ENCODE assay signal across 21 mouse cellular contexts in the genomic region with DNA sequence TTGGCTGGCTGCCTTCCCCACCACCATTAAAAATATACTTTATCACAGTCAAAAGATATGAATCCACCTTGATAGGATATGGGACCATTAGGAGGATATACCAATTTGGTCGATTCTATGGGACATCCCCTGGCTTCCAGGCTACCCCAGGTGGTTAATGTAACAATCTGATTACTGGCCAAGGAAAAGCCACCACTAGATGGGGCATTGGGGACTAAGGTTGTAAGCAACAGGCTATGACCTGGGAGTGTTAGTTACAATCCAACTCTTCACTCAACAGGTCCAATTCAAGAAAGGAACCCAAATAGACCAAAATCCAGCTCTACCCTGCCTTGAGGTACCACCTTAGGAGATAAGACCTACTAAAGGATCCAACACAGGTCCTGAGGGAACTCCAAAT.
DNase-seq lines count a peak whose midpoint lies in the region; ATAC-seq and TF ChIP-seq lines count a peak whose summit lies in the region.
"Had no signal": no experiment of that assay in that cellular context is flagged by ENCODE, and none has a peak within 500 bp of the region (broad histone marks: within the 10 kb centered on the region; RNA-seq: fewer than 3 reads in every experiment).

No protein-coding gene starts in this region.

- TF ChIP-seq CTCF in heart, postnatal 0 days (IDR thresholded peaks at IDR 0.05; ENCODE audit: low read depth) = 0 out of 2 replicates have a peak, but pooled peaks have one; percentile 10
- peak; percentile 51 for TF ChIP-seq CTCF in layer of hippocampus, adult 2 months (conservative IDR thresholded peaks at IDR 0.05)
- no peak for TF ChIP-seq CTCF in cerebellum, adult 2 months (IDR thresholded peaks at IDR 0.05; ENCODE audit: borderline replicate concordance, insufficient read depth, low read depth, low read length)

- H3K9me3 ChIP-seq in heart, postnatal 0 days (replicated peaks; ENCODE audit: control insufficient read depth, low read length) = no peaks in the 10 kb centered on the region
- H3K9me3 ChIP-seq: embryonic facial prominence, embryonic 15.5 days; forebrain, embryonic 10.5 days; forebrain, embryonic 15.5 days; heart, embryonic 12.5 days; hindbrain, embryonic 15.5 days had no signal

- no peak for TF ChIP-seq POLR2A in cerebellum, adult 2 months (IDR thresholded peaks at IDR 0.05; ENCODE audit: borderline replicate concordance, insufficient read depth, low read length)

- H3K4me1 ChIP-seq in heart, postnatal 0 days (ENCODE audit: control insufficient read depth, insufficient read depth) = no peaks in the 10 kb centered on the region
- H3K4me1 ChIP-seq in cerebellum, adult 2 months (ENCODE audit: control insufficient read depth, insufficient read depth, low read length) = no peaks in the 10 kb centered on the region
- H3K4me1 ChIP-seq: embryonic facial prominence, embryonic 15.5 days; forebrain, embryonic 10.5 days; forebrain, embryonic 15.5 days; heart, embryonic 12.5 days; hindbrain, embryonic 15.5 days had no signal

- no peak for TF ChIP-seq EP300 in heart, postnatal 0 days (IDR thresholded peaks at IDR 0.05; ENCODE audit: low read depth)

- no peak overlapping the region for H3K9ac ChIP-seq in heart, postnatal 0 days (replicated peaks; ENCODE audit: low read depth, low read length)
- H3K9ac ChIP-seq: embryonic facial prominence, embryonic 15.5 days; forebrain, embryonic 15.5 days; heart, embryonic 12.5 days; hindbrain, embryonic 15.5 days had no signal

- no peak for DNase-seq in heart, postnatal 0 days (ENCODE audit: low spot score)
- no peak for DNase-seq in heart, adult 9 months (ENCODE audit: low spot score in 2 of 2)
- no peak for DNase-seq in layer of hippocampus, adult 2 months (ENCODE audit: low spot score in 2 of 2)
- no peak for DNase-seq in layer of hippocampus, postnatal 10 days (ENCODE audit: low spot score in 2 of 2)
- peak; percentile 7 for DNase-seq in lung, postnatal 10 days
- no peak for DNase-seq in lung, postnatal 36 days
- no peak for DNase-seq in cerebellum, adult 2 months
- DNase-seq: adrenal gland, adult 2 months; adrenal gland, postnatal 25 days; cerebellum, adult 18-20 months; cerebellum, postnatal 10 days; embryo, embryonic 11 days; gastrocnemius, postnatal 14 days; heart, adult 2 months; heart, postnatal 36 days had no signal

- H3K36me3 ChIP-seq in heart, postnatal 0 days (replicated peaks; ENCODE audit: control insufficient read depth, insufficient read depth, low read length) = no peaks in the 10 kb centered on the region
- H3K36me3 ChIP-seq: embryonic facial prominence, embryonic 15.5 days; forebrain, embryonic 10.5 days; forebrain, embryonic 15.5 days; heart, embryonic 12.5 days; hindbrain, embryonic 15.5 days had no signal

- no peak overlapping the region for H3K27ac ChIP-seq in heart, postnatal 0 days (ENCODE audit: low read depth)
- H3K27ac ChIP-seq in layer of hippocampus, adult 2 months = no peak overlapping the region
- no peak overlapping the region for H3K27ac ChIP-seq in cerebellum, adult 2 months (ENCODE audit: insufficient read depth, low read length)
- H3K27ac ChIP-seq: embryonic facial prominence, embryonic 15.5 days; forebrain, embryonic 10.5 days; forebrain, embryonic 15.5 days; heart, adult 2 months; hindbrain, embryonic 15.5 days had no signal

- no peak for ATAC-seq in heart, postnatal 0 days (ENCODE audit: insufficient read depth, low read depth)
- ATAC-seq: forebrain, embryonic 15.5 days had no signal

- H3K27me3 ChIP-seq in heart, postnatal 0 days (ENCODE audit: control insufficient read depth, insufficient read depth, low read length) = no peaks in the 10 kb centered on the region
- no peaks in the 10 kb centered on the region; the same call in 1 of the 2 replicates for H3K27me3 ChIP-seq in cerebellum, adult 2 months (ENCODE audit: control insufficient read depth, insufficient read depth, low read length)
- H3K27me3 ChIP-seq: embryonic facial prominence, embryonic 15.5 days; forebrain, embryonic 15.5 days; heart, embryonic 12.5 days; hindbrain, embryonic 15.5 days had no signal

- WGBS in heart, postnatal 0 days = 47% methylated on average over 1 of the region's 1 CpGs
- 51% methylated on average over 1 of the region's 1 CpGs for WGBS in cerebellum, adult 2 months

- no peak overlapping the region for H3K4me3 ChIP-seq in heart, postnatal 0 days (ENCODE audit: low read depth, low read length)
- no peak overlapping the region for H3K4me3 ChIP-seq in layer of hippocampus, adult 2 months
- H3K4me3 ChIP-seq in cerebellum, adult 2 months (replicated peaks; ENCODE audit: insufficient read depth, low read depth, low read length) = no peak overlapping the region
- H3K4me3 ChIP-seq: embryonic facial prominence, embryonic 15.5 days; erythroblast, embryonic 14.5 days; forebrain, embryonic 10.5 days; forebrain, embryonic 15.5 days; heart, adult 2 months; heart, embryonic 12.5 days; hindbrain, embryonic 15.5 days had no signal

- H3K4me2 ChIP-seq in heart, postnatal 0 days (ENCODE audit: low read depth, low read length) = no peak overlapping the region
- H3K4me2 ChIP-seq: embryonic facial prominence, embryonic 15.5 days; forebrain, embryonic 15.5 days; heart, embryonic 12.5 days; hindbrain, embryonic 15.5 days had no signal
